Mouse (Mus musculus) forebrain, embryonic 14.5 days (tissue): ENCODE measurements around the gene H13. TPM values are rescaled to one million over a fixed set of nuclear protein-coding genes. Genes with fewer than 3 reads are reported as not detected.
A peak's percentile ranks its signal among the peaks of the same experiment; 100 is the strongest.

Source experiments
- ATAC-seq: fragments of 200-750 bp; cut with Nextera tagmentation; 2 replicates; pipeline ENCODE4 v1.8.0; 2017; ENCODE audit warnings: mild to moderate bottlenecking, moderate library complexity
- DNase-seq: peaks from one replicate; pipeline ENCODE4 v3.0.0-alpha.2; 2015; ENCODE audit warnings: low spot score
- H3K27ac ChIP-seq: fragments of 300-500 bp; sonication (generic); 2 replicates; pipeline ENCODE4 v1.5.1; 2014; ENCODE audit warnings: low read depth, mild to moderate bottlenecking, control low read depth, low read length, moderate library complexity
- H3K27me3 ChIP-seq: fragments of 300-500 bp; sonication (generic); replicated peaks from 2 replicates; pipeline ENCODE4 v1.6.1; 2014; ENCODE audit warnings: low read length, control low read depth, mixed read lengths; ENCODE audit not compliant: control insufficient read depth, insufficient read depth
- H3K36me3 ChIP-seq: fragments of 300-500 bp; sonication (generic); 2 replicates; pipeline ENCODE4 v1.6.1; 2014; ENCODE audit warnings: low read length, control low read depth; ENCODE audit not compliant: control insufficient read depth, insufficient read depth
- H3K4me1 ChIP-seq: fragments of 300-500 bp; sonication (generic); 2 replicates; pipeline ENCODE4 v1.6.1; 2014; ENCODE audit warnings: antibody characterized with exemption, low read length, control low read depth; ENCODE audit not compliant: control insufficient read depth, insufficient read depth
- H3K4me2 ChIP-seq: fragments of 300-500 bp; sonication (generic); 2 replicates; pipeline ENCODE4 v1.6.1; 2014; ENCODE audit warnings: mild to moderate bottlenecking, control low read depth, low read length
- H3K4me3 ChIP-seq: fragments of 300-500 bp; sonication (generic); 2 replicates; pipeline ENCODE4 v1.5.1; 2014; ENCODE audit warnings: low read depth, low read length, control low read depth
- H3K9ac ChIP-seq: fragments of 300-500 bp; sonication (generic); 2 replicates; pipeline ENCODE4 v1.6.1; 2014; ENCODE audit warnings: mild to moderate bottlenecking, low read length, control low read depth, moderate library complexity
- H3K9me3 ChIP-seq: fragments of 300-500 bp; sonication (generic); replicated peaks from 2 replicates; pipeline ENCODE4 v1.6.1; 2016; ENCODE audit warnings: low read length, control low read depth, mixed read lengths; ENCODE audit not compliant: control insufficient read depth
- WGBS: fragments of 180-500 bp; shearing (Covaris S2); extraction: QIAGEN DNeasy Blood & Tissue Kit; methylation state at CpG from one replicate; pipeline ENCODE4 v1.1.7; 2014; 5-methylcytosine and 5-hydroxymethylcytosine counted together
- polyA plus RNA-seq: library from polyadenylated mRNA; unstranded; fragments of >200 nt; fragmentation: Nextera tagmentation; extraction: Ambion mirVana; gene quantifications from 2 replicates; pipeline ENCODE4 v1.2.1, GENCODE M21; 2014

H13 gene
- polyA plus RNA-seq, 1 experiment from 2014 or later: 136 TPM

DNA sequence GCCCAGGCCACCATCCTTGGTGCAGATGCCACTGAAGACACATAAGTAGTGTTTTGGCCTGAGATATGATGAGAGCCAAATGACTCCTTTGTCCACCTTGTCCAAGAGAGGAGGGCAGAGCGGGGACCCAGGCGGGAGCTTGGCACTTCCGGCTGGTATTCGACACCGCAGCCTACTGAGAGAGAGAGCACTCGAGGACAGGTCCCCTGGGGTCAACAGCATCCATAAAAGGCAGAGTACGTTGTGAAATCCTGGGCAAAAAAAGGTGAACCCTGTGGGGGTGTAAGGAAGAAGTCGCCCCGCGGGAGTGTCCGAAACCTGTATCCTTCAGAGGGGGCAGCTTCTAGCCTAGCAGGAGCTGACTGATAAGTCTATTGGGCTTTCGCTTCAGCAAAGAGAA lies 2.9 kb downstream of the H13 start:
- no peaks in the 10 kb centered on the region for H3K27me3 ChIP-seq
- no peak for DNase-seq
- H3K27ac ChIP-seq: no peak overlapping the region
- H3K9me3 ChIP-seq: no peaks in the 10 kb centered on the region
- peak overlapping the region; percentile 95 for H3K9ac ChIP-seq
- no peak for ATAC-seq
- peaks cover 51% of the 10 kb centered on the region for H3K36me3 ChIP-seq
- WGBS: 82% methylated on average over 12 of the region's 12 CpGs
- peak overlapping the region; percentile 100 for H3K4me3 ChIP-seq
- peaks cover 21% of the 10 kb centered on the region for H3K4me1 ChIP-seq
- H3K4me2 ChIP-seq: peak overlapping the region; percentile 88

- no peak overlapping the region for H3K4me2 ChIP-seq
- H3K36me3 ChIP-seq: peaks cover 68% of the 10 kb centered on the region
- peaks cover 23% of the 10 kb centered on the region for H3K4me1 ChIP-seq
- no peak overlapping the region for H3K27ac ChIP-seq
- no peaks in the 10 kb centered on the region for H3K27me3 ChIP-seq
- no peaks in the 10 kb centered on the region for H3K9me3 ChIP-seq
- DNase-seq (no peak), ATAC-seq (no peak)
- 84% methylated on average over 11 of the region's 11 CpGs for WGBS
- H3K4me3 ChIP-seq: no peak overlapping the region
- no peak overlapping the region for H3K9ac ChIP-seq
Observed at GRCm38 (mm10) chr2:152674148-152674547, 4.9 kb downstream of the H13 start.

DNA sequence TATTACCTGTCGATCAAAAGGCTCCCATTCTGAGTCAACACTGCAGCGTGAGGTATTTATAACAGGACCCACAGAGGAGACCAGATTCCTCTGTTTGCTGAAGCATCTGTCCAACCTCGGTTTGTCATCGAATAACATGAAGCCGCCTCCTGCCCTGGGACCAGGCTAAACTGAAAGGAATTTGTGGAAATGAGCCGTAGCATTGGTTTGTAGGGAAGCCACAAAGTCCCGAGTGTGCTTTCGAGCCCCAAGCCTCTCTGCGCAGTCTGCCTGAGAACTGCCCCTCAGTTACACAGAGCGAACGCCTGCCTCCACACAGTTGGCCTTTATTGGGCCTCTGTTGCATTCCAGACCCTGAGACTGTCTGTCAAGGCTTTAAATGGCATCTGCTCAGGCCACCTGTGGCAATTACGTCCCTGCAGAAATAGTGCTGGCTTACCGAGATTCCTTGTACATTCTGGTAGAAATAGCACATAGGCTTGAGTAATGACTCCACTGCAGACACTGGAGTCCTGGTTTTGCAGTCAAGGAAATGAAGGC lies 6.1 kb downstream of the H13 start:
- WGBS: 86% methylated on average over 13 of the region's 13 CpGs
- peaks cover 23% of the 10 kb centered on the region for H3K4me1 ChIP-seq

DNA sequence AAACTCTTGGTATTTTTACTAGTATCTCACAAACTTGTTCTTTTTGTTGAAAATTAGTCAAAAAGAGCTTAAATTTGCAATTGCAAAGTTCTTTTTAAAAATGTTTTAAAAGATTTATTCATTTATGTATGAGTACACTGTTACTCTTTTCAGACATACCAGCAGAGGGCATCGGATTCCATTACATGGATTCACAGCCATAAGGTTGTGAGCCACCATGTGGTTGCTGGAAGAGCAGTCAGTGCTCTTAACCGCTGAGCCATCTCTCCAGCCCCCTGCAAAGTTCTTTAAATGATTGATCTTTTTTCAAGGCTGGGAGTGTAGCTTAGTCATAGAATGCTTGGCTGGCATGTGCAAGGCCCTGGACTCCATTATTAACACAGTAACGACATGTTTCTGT lies 9.0 kb downstream of the H13 start:
- WGBS: 57% methylated on average over 3 of the region's 3 CpGs
- Histone ChIP-seq H3K27me3 (no peaks in the 10 kb centered on the region), H3K9ac (no peak overlapping the region), H3K27ac (no peak overlapping the region), H3K4me2 (no peak overlapping the region), H3K9me3 (no peaks in the 10 kb centered on the region), H3K36me3 (peaks cover 93% of the 10 kb centered on the region), H3K4me1 (peaks cover 5% of the 10 kb centered on the region), H3K4me3 (no peak overlapping the region)
- DNase-seq: peak; percentile 78
- peak; percentile 72 for ATAC-seq

More for the DNA sequence above, 6.1 kb downstream of the H13 start:
- Histone ChIP-seq H3K9me3 (no peaks in the 10 kb centered on the region), H3K9ac (no peak overlapping the region), H3K27ac (no peak overlapping the region), H3K36me3 (peaks cover 80% of the 10 kb centered on the region), H3K4me2 (no peak overlapping the region), H3K27me3 (no peaks in the 10 kb centered on the region), H3K4me3 (no peak overlapping the region)
- DNase-seq (no peak), ATAC-seq (no peak)

DNA sequence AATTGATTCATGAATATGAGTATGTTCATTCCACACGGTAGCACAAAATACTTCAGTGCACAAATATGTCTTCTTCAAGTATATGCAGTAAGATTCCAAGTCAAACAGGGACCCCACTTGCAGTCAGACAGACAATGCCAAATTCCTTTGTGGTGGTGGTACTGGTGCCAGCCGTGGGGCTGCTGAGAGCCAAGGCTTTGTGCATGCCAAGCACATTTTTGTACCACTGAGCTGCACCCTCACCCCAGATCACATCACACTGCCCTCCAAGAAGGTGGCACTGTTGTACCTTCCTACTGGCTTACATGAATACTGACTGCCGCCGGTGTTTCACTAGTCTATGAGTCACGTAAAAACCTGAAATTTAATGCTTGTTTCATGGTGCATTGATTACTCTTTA lies 9.7 kb downstream of the H13 start:
- H3K4me1 ChIP-seq: peaks cover 4% of the 10 kb centered on the region
- H3K4me3 ChIP-seq: no peak overlapping the region
- DNase-seq (no peak), ATAC-seq (0 out of 2 replicates have a peak, but pooled peaks have one; percentile 27)
- no peak overlapping the region for H3K9ac ChIP-seq
- H3K4me2 ChIP-seq: no peak overlapping the region
- H3K27me3 ChIP-seq: no peaks in the 10 kb centered on the region
- peaks cover 98% of the 10 kb centered on the region for H3K36me3 ChIP-seq
- no peaks in the 10 kb centered on the region for H3K9me3 ChIP-seq
- 88% methylated on average over 5 of the region's 5 CpGs for WGBS
- 0 out of 2 replicates have a peak overlapping the region, but pooled peaks have one; percentile 7 for H3K27ac ChIP-seq

DNA sequence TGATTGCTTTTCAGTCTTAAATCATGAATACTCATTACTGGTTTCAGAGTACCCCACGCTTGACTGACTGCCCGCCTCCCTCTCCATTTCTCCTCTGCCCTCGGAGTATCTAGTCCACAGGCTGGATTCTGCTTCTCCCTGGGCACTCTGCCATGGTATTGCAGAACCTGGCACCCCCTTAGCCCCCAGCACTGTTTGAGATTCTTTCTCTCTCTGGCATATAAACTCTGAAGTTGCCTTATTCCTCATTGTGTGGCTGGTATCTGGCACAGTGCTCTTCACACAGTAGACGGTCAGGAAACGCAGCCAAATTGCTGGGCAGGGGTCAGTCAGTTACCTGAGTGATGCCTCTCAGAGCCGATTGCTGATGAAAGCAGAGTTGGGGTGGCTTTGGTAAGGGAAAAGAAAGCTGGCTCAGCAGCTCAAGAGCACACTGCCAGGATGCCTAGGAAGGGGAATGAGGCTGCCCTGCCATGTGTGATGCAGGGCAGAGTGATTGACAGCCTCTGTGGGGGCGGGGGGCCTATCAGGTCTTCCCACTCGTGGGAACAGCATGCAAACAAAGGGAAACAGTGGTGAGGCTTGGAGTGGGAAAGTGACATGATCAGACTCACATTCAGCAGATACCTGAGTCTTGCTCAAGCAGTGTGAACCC lies 10.6 kb downstream of the H13 start:
- DNase-seq (peak; percentile 53), ATAC-seq (0 out of 2 replicates have a peak, but pooled peaks have one; percentile 28)
- H3K27ac ChIP-seq: no peak overlapping the region

GRCm38 (mm10) chr2:152683086-152683485 lies 13.8 kb downstream of the H13 start:
- H3K4me3 ChIP-seq: no peak overlapping the region
- H3K36me3 ChIP-seq: peaks cover 98% of the 10 kb centered on the region
- H3K4me2 ChIP-seq: no peak overlapping the region
- WGBS: 95% methylated on average over 5 of the region's 5 CpGs
- H3K9ac ChIP-seq: no peak overlapping the region
- H3K27ac ChIP-seq: no peak overlapping the region
- H3K27me3 ChIP-seq: no peaks in the 10 kb centered on the region
- DNase-seq: no peak
- no peak for ATAC-seq
- H3K4me1 ChIP-seq: peaks cover 6% of the 10 kb centered on the region
- H3K9me3 ChIP-seq: no peaks in the 10 kb centered on the region

More for the DNA sequence above, 10.6 kb downstream of the H13 start:
- H3K27me3 ChIP-seq: no peaks in the 10 kb centered on the region
- no peak overlapping the region for H3K4me3 ChIP-seq
- no peaks in the 10 kb centered on the region for H3K9me3 ChIP-seq
- H3K9ac ChIP-seq: no peak overlapping the region
- WGBS: 77% methylated on average over 8 of the region's 8 CpGs
- peaks cover 2% of the 10 kb centered on the region; the same call in 1 of the 2 replicates for H3K4me1 ChIP-seq
- H3K36me3 ChIP-seq: peaks cover 98% of the 10 kb centered on the region
- no peak overlapping the region for H3K4me2 ChIP-seq

DNA sequence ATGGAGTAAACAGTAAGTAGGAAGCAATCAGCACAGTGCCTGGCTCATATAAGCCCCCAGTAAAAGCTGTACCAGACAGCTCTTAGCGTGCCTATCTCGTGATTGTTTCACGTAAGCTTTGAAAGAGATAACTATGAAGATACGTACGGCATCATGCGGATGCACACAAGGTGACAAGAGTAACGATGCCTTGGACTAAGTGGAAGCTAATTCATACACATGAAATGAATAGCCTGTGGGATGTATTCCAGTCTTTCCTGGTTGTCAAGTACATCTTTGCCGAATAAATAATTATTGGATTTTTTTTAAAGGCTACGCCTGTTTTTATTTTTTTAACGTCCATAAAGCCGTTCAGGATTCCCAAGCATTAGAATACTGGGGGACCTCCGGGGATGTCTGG lies 17.1 kb downstream of the H13 start:
- H3K36me3 ChIP-seq: peaks cover 97% of the 10 kb centered on the region
- ATAC-seq (peak; percentile 33), DNase-seq (no peak)
- no peaks in the 10 kb centered on the region for H3K9me3 ChIP-seq
- H3K4me3 ChIP-seq: peak overlapping the region; percentile 11; the same call in 1 of the 2 replicates
- peak overlapping the region; percentile 58; the same call in 1 of the 2 replicates for H3K27ac ChIP-seq
- peak overlapping the region; percentile 40; the same call in 1 of the 2 replicates for H3K9ac ChIP-seq
- no peaks in the 10 kb centered on the region for H3K27me3 ChIP-seq
- WGBS: 57% methylated on average over 12 of the region's 12 CpGs
- peaks cover 4% of the 10 kb centered on the region; the same call in 1 of the 2 replicates for H3K4me1 ChIP-seq
- peak overlapping the region; percentile 42 for H3K4me2 ChIP-seq

DNA sequence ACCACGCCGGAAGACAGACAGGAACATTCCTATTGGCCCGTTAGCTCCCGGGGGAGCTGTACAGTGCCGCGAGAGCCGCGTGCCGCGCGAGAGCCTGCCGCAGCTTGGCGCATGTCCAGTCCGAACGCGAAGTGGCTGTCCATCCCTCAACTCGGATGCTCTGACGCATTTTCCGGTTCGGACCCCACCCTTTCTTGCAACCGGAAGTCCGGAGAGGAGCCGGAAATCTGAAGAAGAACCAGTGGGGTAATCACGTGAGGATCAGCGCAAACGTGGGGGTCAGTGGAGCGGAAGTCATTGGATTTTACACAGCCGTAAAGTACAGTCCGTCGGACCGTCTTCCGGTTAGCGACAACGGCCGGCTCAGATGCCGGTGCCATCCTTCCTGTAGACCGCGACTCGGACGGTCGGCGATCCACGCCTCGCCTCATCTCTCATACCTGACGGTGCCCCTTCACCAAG lies 17.6 kb downstream of the H13 start, which contains the start of gene Mcts2:
Mcts2 (plus strand) TSS at position 230 of the 462 bp plus-strand sequence.
- ATAC-seq: peak; percentile 97
- H3K4me1 ChIP-seq: peaks cover 4% of the 10 kb centered on the region; the same call in 1 of the 2 replicates
- H3K9me3 ChIP-seq: no peaks in the 10 kb centered on the region
- peak within 1 kb of the TSS; percentile 55; the same call in 1 of the 2 replicates for H3K9ac ChIP-seq
- H3K36me3 ChIP-seq: peaks cover 96% of the 10 kb centered on the region
- H3K27me3 ChIP-seq: no peaks in the 10 kb centered on the region
- peak within 1 kb of the TSS; percentile 59 for H3K4me2 ChIP-seq
- peak within 1 kb of the TSS; percentile 41 for H3K4me3 ChIP-seq
- 49% methylated on average over 45 of the region's 45 CpGs for WGBS
- DNase-seq: peak; percentile 98
- peak within 1 kb of the TSS; percentile 58; the same call in 1 of the 2 replicates for H3K27ac ChIP-seq
